In the genomic region with DNA sequence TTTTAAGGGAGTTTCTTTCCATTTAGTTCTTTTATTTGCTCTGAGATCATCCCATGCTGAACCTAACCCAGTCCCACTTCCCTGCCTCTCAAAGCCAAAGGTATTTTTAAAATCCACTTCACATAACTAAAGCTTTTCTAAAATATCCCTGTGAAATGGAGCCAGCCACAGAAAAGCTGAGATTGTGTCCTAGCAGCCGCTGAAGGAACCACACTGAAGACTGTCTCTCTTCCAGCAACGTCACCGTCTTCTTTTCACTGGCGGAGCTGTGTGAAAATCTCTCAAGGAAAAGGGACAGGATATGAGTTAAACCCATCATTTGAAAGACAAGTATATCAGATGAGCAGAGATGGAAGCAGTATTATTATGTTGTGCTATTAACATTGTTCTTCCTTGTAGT, we compare ENCODE assay signal across 24 mouse cellular contexts. TPM values are rescaled to one million over a fixed set of nuclear protein-coding genes. Genes with fewer than 3 reads are reported as not detected.
"Had no signal": no experiment of that assay in that cellular context is flagged by ENCODE, and none has a peak within 500 bp of the region (broad histone marks: within the 10 kb centered on the region; RNA-seq: fewer than 3 reads in every experiment).

No protein-coding gene starts in this region.

- DNase-seq: forebrain, postnatal 0 days; gastrocnemius, postnatal 14 days; gastrocnemius, postnatal 36 days; heart, adult 11 months; heart, adult 2 months; heart, postnatal 14 days; heart, postnatal 36 days; kidney, adult 11 months; kidney, adult 2 months; kidney, adult 9 months; kidney, postnatal 14 days; kidney, postnatal 36 days; layer of hippocampus, adult 9-11 months; layer of hippocampus, postnatal 36 days; left cerebral cortex, postnatal 4 days had no signal

RNA-seq across cellular contexts. Expression of gene Gm9376, which starts 53.3 kb away (rescaled TPM):
- total RNA-seq: forebrain, postnatal 0 days; gastrocnemius, adult 18-20 months; gastrocnemius, adult 8-10 months; gastrocnemius, postnatal 14 days; gastrocnemius, postnatal 36 days; heart, adult 2 months; heart, postnatal 14 days; heart, postnatal 36 days; hematopoietic stem cell, adult 5-6 weeks; hindbrain, postnatal 0 days; layer of hippocampus, adult 18-20 months; layer of hippocampus, adult 8-10 months; layer of hippocampus, postnatal 14 days; layer of hippocampus, postnatal 36 days; left cerebral cortex, postnatal 25 days; left cerebral cortex, postnatal 4 days; liver, adult 2 months had no signal
